Mouse (Mus musculus): ENCODE data around the gene Tnip1.

DNA sequence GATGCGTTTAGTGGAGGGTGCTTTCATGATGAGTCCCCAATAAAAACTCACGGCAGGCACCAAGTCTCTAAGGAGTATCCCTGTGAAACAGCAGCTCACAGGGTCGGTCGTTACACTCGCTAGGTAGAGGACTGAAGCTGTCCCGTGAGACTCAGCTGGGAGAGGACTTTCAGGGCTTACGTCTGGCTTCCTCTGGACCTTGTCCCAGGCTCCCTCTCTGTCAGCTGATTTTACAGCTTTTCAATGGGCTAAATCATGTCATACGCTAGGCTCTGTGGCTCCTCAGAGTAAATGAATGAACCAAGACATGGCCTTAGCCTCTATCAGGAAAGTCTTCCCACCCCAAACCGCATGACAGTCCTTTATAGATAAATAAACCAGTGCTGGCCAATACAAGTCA is 68.1 kb downstream of the Tnip1 start:
- TF ChIP-seq CTCF (IDR thresholded peaks at IDR 0.05; ENCODE audit: borderline replicate concordance, control insufficient read depth, extremely low read depth, insufficient read depth, low read length, poor library complexity), result no peak
- no peak for TF ChIP-seq POLR2A (IDR thresholded peaks at IDR 0.05; ENCODE audit: control insufficient read depth, extremely low read depth, insufficient read depth, low read length, poor library complexity)
